Mouse (Mus musculus) MEL (cell line): ENCODE data around the gene Gm14139. TPM values are rescaled to one million over a fixed set of nuclear protein-coding genes. Genes with fewer than 3 reads are reported as not detected.

Source experiments
- DNase-seq: peaks from one replicate; pipeline ENCODE4 v3.0.0; 2011; ENCODE audit warnings: low read depth, low spot score
- H3K27ac ChIP-seq: 2 replicates; pipeline ENCODE4 v1.5.1; 2012; ENCODE audit warnings: low read depth, mild to moderate bottlenecking, control low read depth, low read length, moderate library complexity; ENCODE audit not compliant: control insufficient read depth
- H3K27me3 ChIP-seq, 2 experiments: fragments of 150-350 bp in 1 of 2; sonication (generic) in 1 of 2; 2 replicates each; pipeline ENCODE4 v1.6.1; 2012; ENCODE audit warnings: low read length in 2 of 2, mild to moderate bottlenecking in 2 of 2, improper control_type of control experiment in 1 of 2, moderate library complexity in 1 of 2; ENCODE audit not compliant: insufficient read depth in 2 of 2, control insufficient read depth in 1 of 2
- H3K36me3 ChIP-seq, 2 experiments: 2 replicates each; pipeline ENCODE4 v1.6.1; 2012 to 2014; ENCODE audit warnings: low read length in 2 of 2, improper control_type of control experiment in 1 of 2, inconsistent platforms in 1 of 2, mild to moderate bottlenecking in 1 of 2; ENCODE audit not compliant: insufficient read depth in 2 of 2, control insufficient read depth in 1 of 2
- H3K4me1 ChIP-seq, 2 experiments: fragments of 150-350 bp in 1 of 2; sonication (generic) in 1 of 2; 2 replicates each; pipeline ENCODE4 v1.6.1; 2012; ENCODE audit warnings: low read length in 2 of 2, improper control_type of control experiment in 1 of 2, mild to moderate bottlenecking in 1 of 2; ENCODE audit not compliant: insufficient read depth in 2 of 2, control insufficient read depth in 1 of 2
- H3K4me3 ChIP-seq, 2 experiments: fragments of 150-350 bp in 1 of 2; sonication (generic) in 1 of 2; 2 replicates each; pipeline ENCODE4 v1.5.1; 2012; ENCODE audit warnings: low read depth in 2 of 2, low read length in 2 of 2, mild to moderate bottlenecking in 2 of 2, moderate library complexity in 2 of 2, control low read depth in 1 of 2, improper control_type of control experiment in 1 of 2; ENCODE audit not compliant: control insufficient read depth in 1 of 2, insufficient read depth in 1 of 2
- H3K79me2 ChIP-seq: 2 replicates; pipeline ENCODE4 v1.6.1; 2012; ENCODE audit warnings: mild to moderate bottlenecking, low read length, moderate library complexity; ENCODE audit not compliant: control insufficient read depth, poor library complexity, insufficient read depth
- H3K9ac ChIP-seq: 2 replicates; pipeline ENCODE4 v1.6.1; 2012; ENCODE audit warnings: low read depth, mild to moderate bottlenecking, control low read depth, low read length, moderate library complexity; ENCODE audit not compliant: control insufficient read depth, poor library complexity, severe bottlenecking
- H3K9me3 ChIP-seq: fragments of 150-350 bp; sonication (generic); replicated peaks from 2 replicates; pipeline ENCODE4 v1.6.1; 2012; ENCODE audit warnings: mild to moderate bottlenecking, low read length, improper control_type of control experiment, moderate library complexity; ENCODE audit not compliant: insufficient read depth
- BHLHE40 ChIP-seq: IDR thresholded peaks from 2 replicates; pipeline ENCODE4 v1.6.1; 2012; ENCODE audit warnings: low read depth, mild to moderate bottlenecking, inconsistent platforms, low read length, improper control_type of control experiment, borderline replicate concordance
- CHD1 ChIP-seq: IDR thresholded peaks from 2 replicates; pipeline ENCODE4 v1.6.1; 2012; ENCODE audit warnings: low read depth, mild to moderate bottlenecking, inconsistent platforms, low read length, improper control_type of control experiment
- CHD2 ChIP-seq: IDR thresholded peaks from 2 replicates; pipeline ENCODE4 v1.6.1; 2011; ENCODE audit warnings: low read length, improper control_type of control experiment
- CTCF ChIP-seq, 3 experiments: IDR thresholded peaks in 2 of 3; conservative IDR thresholded peaks in 1 of 3; 2 replicates each; pipeline ENCODE4 v1.5.1; 2011 to 2012; ENCODE audit warnings: low read length in 3 of 3, low read depth in 2 of 3, mild to moderate bottlenecking in 2 of 3, improper control_type of control experiment in 1 of 3, inconsistent platforms in 1 of 3, mixed read lengths in 1 of 3, moderate library complexity in 1 of 3; ENCODE audit not compliant: control insufficient read depth in 1 of 3, insufficient read depth in 1 of 3, poor library complexity in 1 of 3, severe bottlenecking in 1 of 3
- E2F4 ChIP-seq: IDR thresholded peaks from 2 replicates; pipeline ENCODE4 v1.6.1; 2011; ENCODE audit warnings: low read depth, low read length, improper control_type of control experiment, borderline replicate concordance
- ELF1 ChIP-seq: IDR thresholded peaks from 2 replicates; pipeline ENCODE4 v1.6.1; 2014; ENCODE audit warnings: low read depth, mild to moderate bottlenecking, inconsistent platforms, low read length, improper control_type of control experiment, moderate library complexity
- ETS1 ChIP-seq: IDR thresholded peaks from 2 replicates; pipeline ENCODE4 v1.6.1; 2012; ENCODE audit warnings: low read depth, mild to moderate bottlenecking, inconsistent platforms, low read length, improper control_type of control experiment, moderate library complexity
- GABPA ChIP-seq: IDR thresholded peaks from 2 replicates; pipeline ENCODE4 v1.6.1; 2012; ENCODE audit warnings: low read depth, mild to moderate bottlenecking, inconsistent platforms, low read length, improper control_type of control experiment, moderate library complexity
- GATA1 ChIP-seq: IDR thresholded peaks from 2 replicates; pipeline ENCODE4 v1.6.1; 2011; ENCODE audit warnings: low read depth, low read length, improper control_type of control experiment
- HCFC1 ChIP-seq: IDR thresholded peaks from 2 replicates; pipeline ENCODE4 v1.6.1; 2012; ENCODE audit warnings: low read depth, mild to moderate bottlenecking, inconsistent platforms, low read length, improper control_type of control experiment, moderate library complexity
- JUND ChIP-seq: IDR thresholded peaks from 2 replicates; pipeline ENCODE4 v1.6.1; 2011; ENCODE audit warnings: low read depth, mild to moderate bottlenecking, improper control_type of control experiment, low read length
- KAT2A ChIP-seq: conservative IDR thresholded peaks from 2 replicates; pipeline ENCODE4 v1.6.1; 2012; ENCODE audit warnings: low read depth, low read length, improper control_type of control experiment, inconsistent platforms
- MAFK ChIP-seq: IDR thresholded peaks from 2 replicates; pipeline ENCODE4 v1.6.1; 2011; ENCODE audit warnings: low read depth, mild to moderate bottlenecking, low read length, improper control_type of control experiment, borderline replicate concordance
- MAX ChIP-seq: IDR thresholded peaks from 2 replicates; pipeline ENCODE4 v1.6.1; 2011; ENCODE audit warnings: low read length, improper control_type of control experiment
- MAZ ChIP-seq: IDR thresholded peaks from 2 replicates; pipeline ENCODE4 v1.6.1; 2012; ENCODE audit warnings: low read depth, mild to moderate bottlenecking, inconsistent platforms, low read length, improper control_type of control experiment
- MEF2A ChIP-seq: IDR thresholded peaks from 2 replicates; pipeline ENCODE4 v1.6.1; 2014; ENCODE audit warnings: low read depth, mild to moderate bottlenecking, inconsistent platforms, low read length, improper control_type of control experiment; ENCODE audit not compliant: poor library complexity, insufficient replicate concordance, severe bottlenecking; ENCODE audit errors: extremely low read depth
- MXI1 ChIP-seq: IDR thresholded peaks from 2 replicates; pipeline ENCODE4 v1.6.1; 2011; ENCODE audit warnings: mild to moderate bottlenecking, low read depth, low read length, improper control_type of control experiment
- MYB ChIP-seq: IDR thresholded peaks from 2 replicates; pipeline ENCODE4 v1.6.1; 2011; ENCODE audit warnings: mild to moderate bottlenecking, low read depth, low read length, improper control_type of control experiment
- MYC ChIP-seq: IDR thresholded peaks from 2 replicates; pipeline ENCODE4 v1.6.1; 2011; ENCODE audit warnings: low read depth, mild to moderate bottlenecking, low read length, improper control_type of control experiment, moderate library complexity
- NELFE ChIP-seq: IDR thresholded peaks from 2 replicates; pipeline ENCODE4 v1.6.1; 2011; ENCODE audit warnings: low read depth, low read length, improper control_type of control experiment
- NRF1 ChIP-seq: IDR thresholded peaks from 2 replicates; pipeline ENCODE4 v1.6.1; 2014; ENCODE audit warnings: low read depth, mild to moderate bottlenecking, inconsistent platforms, low read length, improper control_type of control experiment, moderate library complexity; ENCODE audit not compliant: poor library complexity, insufficient read depth, severe bottlenecking
- POLR2A ChIP-seq, 2 experiments: IDR thresholded peaks; 2 replicates each; pipeline ENCODE4 v1.6.1; 2011 to 2012; ENCODE audit warnings: low read length in 2 of 2, mild to moderate bottlenecking in 2 of 2, control low read depth in 1 of 2, improper control_type of control experiment in 1 of 2, low read depth in 1 of 2, moderate library complexity in 1 of 2; ENCODE audit not compliant: control insufficient read depth in 1 of 2, insufficient read depth in 1 of 2, poor library complexity in 1 of 2
- POLR2AphosphoS2 ChIP-seq: IDR thresholded peaks from 2 replicates; pipeline ENCODE4 v1.6.1; 2011; ENCODE audit warnings: low read length, improper control_type of control experiment
- POLR2AphosphoS5 ChIP-seq: IDR thresholded peaks from 2 replicates; pipeline ENCODE4 v1.6.1; 2012; ENCODE audit warnings: low read depth, borderline replicate concordance, mild to moderate bottlenecking, inconsistent platforms, low read length, moderate library complexity, mixed read lengths
- RAD21 ChIP-seq: IDR thresholded peaks from 2 replicates; pipeline ENCODE4 v1.6.1; 2011; ENCODE audit warnings: mild to moderate bottlenecking, low read depth, low read length, improper control_type of control experiment
- RCOR1 ChIP-seq: IDR thresholded peaks from 2 replicates; pipeline ENCODE4 v1.6.1; 2012; ENCODE audit warnings: low read depth, mild to moderate bottlenecking, inconsistent platforms, low read length, improper control_type of control experiment
- SIN3A ChIP-seq: IDR thresholded peaks from 2 replicates; pipeline ENCODE4 v1.6.1; 2012; ENCODE audit warnings: low read length, improper control_type of control experiment, inconsistent platforms
- SMC3 ChIP-seq: IDR thresholded peaks from 2 replicates; pipeline ENCODE4 v1.6.1; 2011; ENCODE audit warnings: low read depth, low read length, improper control_type of control experiment
- TAL1 ChIP-seq: IDR thresholded peaks from 2 replicates; pipeline ENCODE4 v1.6.1; 2012; ENCODE audit warnings: mild to moderate bottlenecking, inconsistent platforms, low read length, moderate library complexity, mixed read lengths
- TBP ChIP-seq: IDR thresholded peaks from 2 replicates; pipeline ENCODE4 v1.8.0; 2011; ENCODE audit warnings: low read depth, low read length, improper control_type of control experiment
- TCF12 ChIP-seq: IDR thresholded peaks from 2 replicates; pipeline ENCODE4 v1.6.1; 2014; ENCODE audit warnings: low read depth, mild to moderate bottlenecking, inconsistent platforms, low read length, improper control_type of control experiment, moderate library complexity
- UBTF ChIP-seq: IDR thresholded peaks from 2 replicates; pipeline ENCODE4 v1.6.1; 2012; ENCODE audit warnings: low read depth, mild to moderate bottlenecking, inconsistent platforms, low read length, improper control_type of control experiment, moderate library complexity, borderline replicate concordance; ENCODE audit not compliant: insufficient read depth
- USF1 ChIP-seq: IDR thresholded peaks from 2 replicates; pipeline ENCODE4 v1.6.1; 2014; ENCODE audit warnings: low read depth, mild to moderate bottlenecking, inconsistent platforms, low read length, improper control_type of control experiment, moderate library complexity
- USF2 ChIP-seq, 2 experiments: IDR thresholded peaks; 2 replicates each; pipeline ENCODE4 v1.6.1; 2011 to 2012; ENCODE audit warnings: improper control_type of control experiment in 2 of 2, low read length in 2 of 2, borderline replicate concordance in 1 of 2, inconsistent platforms in 1 of 2, low read depth in 1 of 2, mild to moderate bottlenecking in 1 of 2; ENCODE audit not compliant: insufficient read depth in 1 of 2
- ZC3H11A ChIP-seq: IDR thresholded peaks from 2 replicates; pipeline ENCODE4 v1.6.1; 2012; ENCODE audit warnings: low read depth, mild to moderate bottlenecking, inconsistent platforms, low read length, improper control_type of control experiment
- ZKSCAN1 ChIP-seq: IDR thresholded peaks from 2 replicates; pipeline ENCODE4 v1.6.1; 2012; ENCODE audit warnings: low read depth, mild to moderate bottlenecking, inconsistent platforms, low read length, improper control_type of control experiment, moderate library complexity
- ZMIZ1 ChIP-seq: IDR thresholded peaks from 2 replicates; pipeline ENCODE4 v1.6.1; 2012; ENCODE audit warnings: low read depth, mild to moderate bottlenecking, inconsistent platforms, low read length, improper control_type of control experiment, moderate library complexity
- ZNF384 ChIP-seq: IDR thresholded peaks from 2 replicates; pipeline ENCODE4 v1.6.1; 2012; ENCODE audit warnings: low read depth, mild to moderate bottlenecking, inconsistent platforms, low read length, improper control_type of control experiment
- polyA plus RNA-seq, 2 experiments: library from polyadenylated mRNA; stranded (reverse) in 1 of 2; unstranded in 1 of 2; fragments of >175 nt in 1 of 2; fragments of >200 nt in 1 of 2; gene quantifications; 2 replicates each; pipeline versions ENCODE4 v1.2.1 to v1.2.4; 2012; ENCODE audit warnings: low replicate concordance in 2 of 2, low read depth in 1 of 2; ENCODE audit not compliant: insufficient read length in 2 of 2, insufficient read depth in 1 of 2, missing spikeins in 1 of 2
- total RNA-seq: library from RNA; depleted of rRNA; stranded (reverse); fragments of 300-350 nt; gene quantifications from 2 replicates; pipeline ENCODE4 v1.2.3, GENCODE M21; 2012

The Gm14139 gene
- total and polyA plus RNA-seq, 3 experiments, result 3.7 to 1,370 (median 8.2) TPM

GRCm38 (mm10) chr2:150136435-150136897, 45.1 kb upstream of the Gm14139 start, which contains the start of gene Zfp120:
Gene Zfp120 (minus strand): TSS chr2:150136708.
- peak within 1 kb of the TSS; percentile 96 for H3K9ac ChIP-seq
- peak; percentile 97 for DNase-seq
- H3K79me2 ChIP-seq, result peaks cover 6% of the 10 kb centered on the region
- no peaks in the 10 kb centered on the region for H3K4me1 ChIP-seq
- H3K27ac ChIP-seq, result peak within 1 kb of the TSS; percentile 82
- no peaks in the 10 kb centered on the region for H3K9me3 ChIP-seq
- H3K27me3 ChIP-seq, result no peaks in the 10 kb centered on the region; a peak in 2 of 4 replicates
- peak within 1 kb of the TSS; percentile 90 to 97 for H3K4me3 ChIP-seq
- H3K36me3 ChIP-seq, result peaks cover 2 to 3% of the 10 kb centered on the region in 2 experiments; a peak in 3 of 4 replicates
- TF ChIP-seq HCFC1, result peak; percentile 82
- peak; percentile 97 for TF ChIP-seq ELF1
- TF ChIP-seq USF1, result no peak
- no peak for TF ChIP-seq MAFK
- TF ChIP-seq POLR2A (IDR thresholded peaks at IDR 0.05; ENCODE audit: control insufficient read depth in 1 of 2, insufficient read depth in 1 of 2, low read depth in 1 of 2, low read length in 2 of 2, poor library complexity in 1 of 2), result peak in 1 of 2 experiments; percentile 81; a peak in 2 of 4 replicates
- no peak for TF ChIP-seq GATA1
- no peak for TF ChIP-seq NRF1
- peak; percentile 82 for TF ChIP-seq CHD2
- TF ChIP-seq CTCF (IDR thresholded peaks at IDR 0.05 in 2 of 3, conservative IDR thresholded peaks at IDR 0.05 in 1 of 3; ENCODE audit: control insufficient read depth in 1 of 3, insufficient read depth in 1 of 3, low read depth in 2 of 3, low read length in 3 of 3, poor library complexity in 1 of 3, severe bottlenecking in 1 of 3), result no peak
- peak; percentile 41 for TF ChIP-seq TCF12
- no peak for TF ChIP-seq GABPA
- TF ChIP-seq BHLHE40, result no peak
- peak; percentile 13; the same call in 1 of the 2 replicates for TF ChIP-seq MXI1
- TF ChIP-seq RAD21, result no peak
- no peak for TF ChIP-seq MAZ
- TF ChIP-seq CHD1, result no peak
- no peak for TF ChIP-seq UBTF
- peak; percentile 72 for TF ChIP-seq NELFE
- no peak for TF ChIP-seq POLR2AphosphoS5
- TF ChIP-seq E2F4, result no peak
- TF ChIP-seq ZNF384, result no peak
- TF ChIP-seq KAT2A, result peak; percentile 54
- no peak for TF ChIP-seq MEF2A
- TF ChIP-seq MAX, result no peak
- TF ChIP-seq RCOR1, result no peak
- peak; percentile 96 for TF ChIP-seq TBP
- TF ChIP-seq USF2 (IDR thresholded peaks at IDR 0.05; ENCODE audit: borderline replicate concordance in 1 of 2, insufficient read depth in 1 of 2, low read depth in 1 of 2, low read length in 2 of 2), result no peak
- no peak for TF ChIP-seq SMC3
- TF ChIP-seq MYC, result 0 out of 2 replicates have a peak, but pooled peaks have one; percentile 44
- no peak for TF ChIP-seq JUND
- no peak for TF ChIP-seq TAL1
- no peak for TF ChIP-seq ETS1
- TF ChIP-seq POLR2AphosphoS2, result no peak
- 0 out of 2 replicates have a peak, but pooled peaks have one; percentile 64 for TF ChIP-seq ZMIZ1
- TF ChIP-seq ZKSCAN1, result no peak
- TF ChIP-seq SIN3A, result peak; percentile 52; the same call in 1 of the 2 replicates
- no peak for TF ChIP-seq ZC3H11A
- no peak for TF ChIP-seq MYB
